In genomic region chr10:92652399-92652920, GRCm38 (mm10) we compare ENCODE assay signal across 13 mouse cellular contexts.
DNase-seq lines count a peak whose midpoint lies in the region; ATAC-seq and TF ChIP-seq lines count a peak whose summit lies in the region.
"Had no signal": no experiment of that assay in that cellular context is flagged by ENCODE, and none has a peak within 500 bp of the region (broad histone marks: within the 10 kb centered on the region; RNA-seq: fewer than 3 reads in every experiment).

No protein-coding gene starts in this region.

- no peak for TF ChIP-seq POLR2A in limb, embryonic 14.5 days (IDR thresholded peaks at IDR 0.05; ENCODE audit: borderline replicate concordance, extremely low read depth, insufficient read depth, insufficient read length)

- no peaks in the 10 kb centered on the region for H3K9me3 ChIP-seq in embryonic facial prominence, embryonic 11.5 days (replicated peaks; ENCODE audit: control insufficient read depth, low read length)
- H3K9me3 ChIP-seq in embryonic facial prominence, embryonic 10.5 days: no peaks in the 10 kb centered on the region
- no peaks in the 10 kb centered on the region for H3K9me3 ChIP-seq in limb, embryonic 14.5 days (ENCODE audit: control insufficient read depth, low read length)
- no peaks in the 10 kb centered on the region for H3K9me3 ChIP-seq in limb, embryonic 10.5 days (replicated peaks)
- no peaks in the 10 kb centered on the region for H3K9me3 ChIP-seq in hindbrain, embryonic 15.5 days
- H3K9me3 ChIP-seq: limb, embryonic 13.5 days; stomach, embryonic 15.5 days had no signal

- H3K9ac ChIP-seq in embryonic facial prominence, embryonic 11.5 days (replicated peaks; ENCODE audit: low read length): no peak overlapping the region
- H3K9ac ChIP-seq in limb, embryonic 14.5 days (ENCODE audit: low read depth, low read length, severe bottlenecking): no peak overlapping the region
- no peak overlapping the region for H3K9ac ChIP-seq in hindbrain, embryonic 15.5 days
- H3K9ac ChIP-seq: limb, embryonic 13.5 days; stomach, embryonic 15.5 days had no signal

- 48% methylated on average over 3 of the region's 3 CpGs for WGBS in embryonic facial prominence, embryonic 11.5 days
- WGBS in embryonic facial prominence, embryonic 10.5 days: 47% methylated on average over 3 of the region's 3 CpGs
- WGBS in limb, embryonic 14.5 days: 38% methylated on average over 3 of the region's 3 CpGs
- 53% methylated on average over 3 of the region's 3 CpGs for WGBS in limb, embryonic 10.5 days
- 26% methylated on average over 3 of the region's 3 CpGs for WGBS in hindbrain, embryonic 15.5 days

- H3K4me1 ChIP-seq in embryonic facial prominence, embryonic 11.5 days (ENCODE audit: control insufficient read depth, insufficient read depth, low read length): no peaks in the 10 kb centered on the region
- H3K4me1 ChIP-seq in embryonic facial prominence, embryonic 10.5 days: 0 out of 2 replicates have a peak, but pooled peaks cover 6% of the 10 kb centered on the region
- H3K4me1 ChIP-seq in limb, embryonic 14.5 days (ENCODE audit: control insufficient read depth, insufficient read depth, low read length): no peaks in the 10 kb centered on the region
- no peaks in the 10 kb centered on the region for H3K4me1 ChIP-seq in limb, embryonic 10.5 days
- H3K4me1 ChIP-seq in hindbrain, embryonic 15.5 days (replicated peaks): peaks cover 9% of the 10 kb centered on the region; the same call in 1 of the 2 replicates
- H3K4me1 ChIP-seq: stomach, embryonic 15.5 days had no signal

- no peak overlapping the region for H3K4me2 ChIP-seq in embryonic facial prominence, embryonic 11.5 days (ENCODE audit: low read depth, low read length)
- H3K4me2 ChIP-seq in limb, embryonic 14.5 days (replicated peaks; ENCODE audit: low read depth, low read length, severe bottlenecking): no peak overlapping the region
- H3K4me2 ChIP-seq in hindbrain, embryonic 15.5 days: no peak overlapping the region
- H3K4me2 ChIP-seq: limb, embryonic 13.5 days; stomach, embryonic 15.5 days had no signal

- DNase-seq in embryonic facial prominence, embryonic 11.5 days (ENCODE audit: low spot score): peak; percentile 67
- DNase-seq in embryonic facial prominence, embryonic 10.5 days (ENCODE audit: low spot score): no peak
- DNase-seq in limb, embryonic 14.5 days (ENCODE audit: low spot score): peak; percentile 40
- no peak for DNase-seq in limb, embryonic 10.5 days (ENCODE audit: low spot score)
- peak; percentile 11 for DNase-seq in retina, postnatal 7 days (ENCODE audit: low read depth, low spot score)
- no peak for DNase-seq in layer of hippocampus, adult 9-11 months
- no peak for DNase-seq in adrenal gland, postnatal 36 days
- DNase-seq: cerebellum, adult 2 months; kidney, postnatal 14 days had no signal

- ATAC-seq in embryonic facial prominence, embryonic 11.5 days (replicated peaks; ENCODE audit: insufficient number of reproducible peaks, low FRiP score, low TSS enrichment, low read depth): no peak
- ATAC-seq in limb, embryonic 14.5 days (ENCODE audit: low FRiP score, low read depth): no peak
- no peak; the same call in 1 of the 2 replicates for ATAC-seq in hindbrain, embryonic 15.5 days (ENCODE audit: low FRiP score, low read depth)
- ATAC-seq: activated CD4-positive, CD25-positive, alpha-beta regulatory T cell, adult 4 months had no signal

- no peak overlapping the region for H3K4me3 ChIP-seq in embryonic facial prominence, embryonic 11.5 days (ENCODE audit: low read depth, low read length)
- H3K4me3 ChIP-seq in embryonic facial prominence, embryonic 10.5 days: no peak overlapping the region
- no peak overlapping the region for H3K4me3 ChIP-seq in limb, embryonic 14.5 days (replicated peaks; ENCODE audit: low read length)
- H3K4me3 ChIP-seq in limb, embryonic 10.5 days: no peak overlapping the region
- no peak overlapping the region for H3K4me3 ChIP-seq in hindbrain, embryonic 15.5 days
- H3K4me3 ChIP-seq: limb, embryonic 13.5 days; stomach, embryonic 15.5 days had no signal

- H3K27ac ChIP-seq in embryonic facial prominence, embryonic 11.5 days (replicated peaks; ENCODE audit: low read depth, low read length): no peak overlapping the region
- no peak overlapping the region for H3K27ac ChIP-seq in embryonic facial prominence, embryonic 10.5 days (replicated peaks)
- H3K27ac ChIP-seq in limb, embryonic 14.5 days (replicated peaks; ENCODE audit: low read depth, low read length): no peak overlapping the region
- H3K27ac ChIP-seq in limb, embryonic 10.5 days: no peak overlapping the region
- H3K27ac ChIP-seq in hindbrain, embryonic 15.5 days (replicated peaks): 0 out of 2 replicates have a peak overlapping the region, but pooled peaks have one; percentile 53
- H3K27ac ChIP-seq: limb, embryonic 13.5 days; stomach, embryonic 15.5 days had no signal

- H3K27me3 ChIP-seq in embryonic facial prominence, embryonic 11.5 days (ENCODE audit: control insufficient read depth, insufficient read depth, low read length): no peaks in the 10 kb centered on the region
- 0 out of 2 replicates have a peak, but pooled peaks cover 3% of the 10 kb centered on the region for H3K27me3 ChIP-seq in embryonic facial prominence, embryonic 10.5 days (replicated peaks; ENCODE audit: low read depth, poor library complexity, severe bottlenecking)
- no peaks in the 10 kb centered on the region for H3K27me3 ChIP-seq in limb, embryonic 14.5 days (ENCODE audit: control insufficient read depth, insufficient read depth, low read length)
- H3K27me3 ChIP-seq in limb, embryonic 10.5 days (ENCODE audit: low read depth, poor library complexity, severe bottlenecking): no peaks in the 10 kb centered on the region
- no peaks in the 10 kb centered on the region for H3K27me3 ChIP-seq in hindbrain, embryonic 15.5 days
- H3K27me3 ChIP-seq: stomach, embryonic 15.5 days had no signal

- H3K36me3 ChIP-seq in embryonic facial prominence, embryonic 11.5 days (replicated peaks; ENCODE audit: control insufficient read depth, insufficient read depth, low read depth, low read length): no peaks in the 10 kb centered on the region
- H3K36me3 ChIP-seq in embryonic facial prominence, embryonic 10.5 days (replicated peaks): no peaks in the 10 kb centered on the region
- H3K36me3 ChIP-seq in limb, embryonic 14.5 days (ENCODE audit: control insufficient read depth, insufficient read depth, low read length): no peaks in the 10 kb centered on the region
- no peaks in the 10 kb centered on the region for H3K36me3 ChIP-seq in limb, embryonic 10.5 days
- no peaks in the 10 kb centered on the region for H3K36me3 ChIP-seq in hindbrain, embryonic 15.5 days
- H3K36me3 ChIP-seq: limb, embryonic 13.5 days; stomach, embryonic 15.5 days had no signal

Comparison
In these comparisons a context has a peak if more than half of its experiments do, and no peak if none do; other contexts are left out.
1. DNase-seq: peak in embryonic facial prominence, embryonic 11.5 days (single experiment), limb, embryonic 14.5 days (single experiment) and retina, postnatal 7 days (single experiment); none in embryonic facial prominence, embryonic 10.5 days (single experiment), limb, embryonic 10.5 days (single experiment), layer of hippocampus, adult 9-11 months (single experiment) and adrenal gland, postnatal 36 days (0 of 2).